Mouse (Mus musculus) adrenal gland, postnatal 4 days (tissue): Measurements from ENCODE around the gene Ephb1. TPM values are rescaled to one million over a fixed set of nuclear protein-coding genes. Genes with fewer than 3 reads are reported as not detected.

Source experiments
- DNase-seq, 2 experiments: peaks; one replicate each; pipeline ENCODE4 v3.0.0; 2021 to 2022; ENCODE audit warnings: low spot score in 2 of 2, mixed read lengths in 2 of 2
- total RNA-seq, 2 experiments: library from RNA; stranded (reverse); gene quantifications; 2 replicates each; pipeline ENCODE4 v1.2.3; 2021

Ephb1 gene
- total RNA-seq, 2 experiments from 2014 or later: 4.5 to 5.7 TPM

GRCm38 (mm10) chr9:102181276-102181675 is 173.2 kb downstream of the Ephb1 start:
- DNase-seq: no peak

GRCm38 (mm10) chr9:102180486-102180885 is 174.0 kb downstream of the Ephb1 start:
- no peak for DNase-seq

GRCm38 (mm10) chr9:102180070-102180469 is 174.4 kb downstream of the Ephb1 start:
- DNase-seq: no peak

DNA sequence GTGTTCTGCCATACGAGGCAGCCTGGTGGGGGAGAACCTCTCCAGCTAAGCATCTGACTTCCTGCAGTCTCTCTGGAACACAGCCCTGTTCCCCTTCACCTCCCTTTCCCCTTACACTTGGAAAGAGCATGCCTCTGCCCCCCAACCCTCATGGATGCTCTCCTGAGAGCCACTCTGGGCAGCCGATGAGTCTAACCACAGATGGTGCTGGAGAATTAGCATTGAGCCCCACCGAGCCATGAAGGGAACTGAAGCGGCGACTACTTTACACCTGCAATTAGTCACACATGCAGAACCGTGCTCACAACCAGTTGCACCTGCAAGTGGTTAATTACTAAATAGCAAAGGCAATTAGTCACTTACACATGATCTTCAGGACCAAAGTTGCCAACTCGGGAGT is 184.8 kb downstream of the Ephb1 start:
- DNase-seq: no peak

- no peak for DNase-seq
These were observed 198.6 kb downstream of the Ephb1 start for GRCm38 (mm10) chr9:102155876-102156275.

- no peak for DNase-seq
These were observed 215.3 kb downstream of the Ephb1 start for GRCm38 (mm10) chr9:102139181-102139580.

DNA sequence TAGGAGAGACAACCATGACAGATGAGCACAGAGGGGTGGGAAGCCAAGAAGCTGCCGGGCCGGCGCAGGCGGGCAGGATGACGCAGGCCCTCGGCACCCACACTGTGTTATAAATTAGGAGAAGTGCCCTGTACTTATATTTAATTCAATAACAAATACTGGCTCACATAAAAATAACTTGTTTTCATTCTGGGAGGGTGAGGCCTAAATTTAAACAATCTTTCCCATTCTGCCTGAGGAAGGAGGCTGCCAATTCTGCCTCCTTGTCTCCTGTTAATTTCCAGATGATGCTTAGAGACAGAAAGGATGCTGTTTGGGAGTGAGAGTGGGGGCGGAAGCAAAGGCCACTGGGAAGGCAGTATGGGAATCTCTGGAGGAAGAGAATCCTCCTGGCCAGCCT is 215.8 kb downstream of the Ephb1 start:
- no peak for DNase-seq

DNA sequence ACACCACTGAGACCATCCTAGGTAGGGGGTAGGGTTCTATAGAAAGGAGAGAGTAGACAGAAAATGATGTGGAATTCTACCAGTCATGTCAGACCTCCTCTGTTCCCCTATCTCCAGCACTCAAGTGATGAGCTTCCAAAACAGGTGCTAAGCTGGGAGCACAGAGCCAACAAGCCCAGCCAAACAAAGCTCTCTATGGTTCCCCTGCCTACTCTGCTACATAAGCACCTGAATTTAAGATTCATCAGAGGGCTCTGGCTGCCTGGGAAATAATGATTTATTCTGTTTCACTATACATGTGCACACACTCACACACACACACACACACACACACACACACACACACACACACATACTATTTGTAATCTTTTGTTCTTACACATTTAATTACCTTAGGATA is 216.3 kb downstream of the Ephb1 start:
- DNase-seq: no peak

DNA sequence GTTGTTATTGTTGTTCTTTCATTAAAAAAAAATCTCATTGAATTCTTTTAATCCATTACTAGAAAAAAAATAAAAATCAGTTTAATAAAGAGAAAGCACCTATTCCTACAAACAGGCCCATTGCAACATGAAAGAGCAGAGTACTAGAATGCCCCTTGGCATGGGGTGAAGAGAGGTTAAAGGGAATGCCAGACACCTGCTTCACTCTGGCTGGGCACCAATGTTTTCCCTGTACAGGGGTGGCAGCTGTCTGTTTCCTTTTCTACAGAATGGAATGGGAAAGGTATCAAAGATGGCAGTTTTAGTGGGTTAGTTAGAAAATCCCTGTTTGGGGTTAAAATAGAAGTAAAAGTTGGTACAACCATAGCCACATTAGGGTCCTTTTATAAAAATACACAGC is 224.0 kb downstream of the Ephb1 start:
- no peak for DNase-seq

DNA sequence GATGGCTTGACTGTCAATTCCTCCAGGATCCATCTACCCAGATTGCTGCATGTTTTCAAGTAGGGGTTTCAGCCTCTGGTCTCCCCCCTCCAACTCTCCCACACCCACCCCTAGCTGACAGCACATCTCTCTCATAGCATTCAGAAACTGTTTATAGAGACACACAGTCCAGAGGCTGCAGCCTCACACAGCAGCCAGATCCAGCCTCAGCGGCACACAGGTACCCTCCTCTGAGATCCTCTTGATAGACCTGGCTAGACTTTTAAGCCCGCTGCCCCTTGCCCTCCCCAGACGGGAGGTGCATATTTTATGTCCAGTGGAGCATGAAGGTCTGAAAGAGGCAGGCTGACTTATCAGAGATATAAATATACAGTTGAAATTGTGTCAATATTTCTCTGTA is 228.0 kb downstream of the Ephb1 start:
- DNase-seq: no peak

DNA sequence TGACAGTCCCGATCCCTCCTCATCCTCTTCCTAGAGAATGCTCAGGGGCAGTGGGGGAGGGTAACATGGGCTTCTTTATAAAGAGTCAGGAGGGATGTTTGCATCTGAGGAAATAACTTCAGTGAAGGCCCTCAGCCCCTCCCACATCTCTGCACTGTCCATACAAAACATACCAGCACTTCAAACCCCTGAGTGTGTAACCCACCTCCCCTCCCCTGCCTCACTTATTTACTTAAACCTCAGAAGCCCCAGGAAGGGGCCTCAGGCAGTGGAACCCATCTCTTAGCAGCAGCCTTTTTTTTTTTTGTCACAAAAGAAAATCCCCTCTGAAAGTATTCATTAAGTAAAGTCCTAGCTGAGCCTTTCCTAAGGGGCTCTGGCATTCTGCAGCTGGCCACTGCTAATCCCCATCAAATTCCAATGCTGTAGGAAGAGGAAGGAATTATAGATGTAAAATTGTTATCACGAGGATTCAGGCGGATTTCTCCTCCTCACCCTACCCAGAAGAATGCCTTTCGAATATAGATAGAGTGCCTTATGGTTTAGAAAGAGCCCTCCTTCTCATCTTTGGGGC is 231.5 kb downstream of the Ephb1 start:
- DNase-seq: no peak

DNA sequence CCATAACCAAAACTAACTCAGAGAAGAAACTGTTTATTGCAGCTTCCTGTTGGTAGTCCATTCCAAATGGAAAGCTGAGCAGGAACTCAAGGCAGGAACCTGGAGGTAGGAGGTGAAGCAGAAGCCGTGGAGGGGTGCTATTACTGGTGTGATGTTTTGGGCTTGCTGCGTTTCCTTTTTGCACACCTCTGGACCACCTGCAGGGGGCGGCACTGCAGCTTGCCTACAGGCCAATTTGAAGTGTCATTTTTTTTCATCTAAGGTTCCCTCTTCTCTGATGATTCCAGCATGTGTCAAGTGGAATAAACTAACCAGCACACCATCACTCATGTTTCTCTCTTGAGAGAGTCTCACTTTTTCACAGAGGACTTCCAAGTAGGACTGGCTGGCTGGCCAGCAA is 235.1 kb downstream of the Ephb1 start:
- no peak for DNase-seq

DNA sequence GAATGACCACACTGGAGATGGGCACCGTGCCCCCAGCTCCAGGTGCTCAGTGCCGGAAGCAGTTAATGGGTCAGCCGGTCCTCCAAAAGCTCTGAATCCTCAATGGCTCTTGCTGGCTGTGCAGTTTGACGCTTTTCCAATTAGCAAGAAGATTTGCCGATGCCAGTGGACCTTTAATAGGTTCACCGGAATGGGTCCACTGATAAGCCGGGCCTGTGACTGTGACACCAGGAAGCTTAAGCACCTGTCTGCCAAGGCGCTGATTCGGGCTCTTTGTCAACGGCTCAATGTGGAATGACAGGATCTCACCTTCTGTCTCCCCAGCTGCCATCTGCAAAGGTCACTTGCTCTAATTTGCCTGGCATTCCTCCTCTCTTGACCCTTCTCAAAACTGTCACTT is 239.2 kb downstream of the Ephb1 start:
- no peak for DNase-seq

GRCm38 (mm10) chr9:102111471-102111870 is 243.0 kb downstream of the Ephb1 start:
- DNase-seq: no peak

- no peak for DNase-seq
These were observed 246.5 kb downstream of the Ephb1 start for GRCm38 (mm10) chr9:102107978-102108377.

GRCm38 (mm10) chr9:102107213-102107612 is 247.3 kb downstream of the Ephb1 start:
- DNase-seq: no peak

- no peak for DNase-seq
These were observed 257.7 kb downstream of the Ephb1 start for GRCm38 (mm10) chr9:102096825-102097224.

- DNase-seq: no peak
These were observed 265.9 kb downstream of the Ephb1 start for GRCm38 (mm10) chr9:102088598-102088997.

GRCm38 (mm10) chr9:102086053-102086706 is 268.3 kb downstream of the Ephb1 start:
- no peak for DNase-seq

- no peak for DNase-seq
These were observed 269.0 kb downstream of the Ephb1 start for GRCm38 (mm10) chr9:102085477-102085876.

GRCm38 (mm10) chr9:102080934-102081333 is 273.6 kb downstream of the Ephb1 start:
- no peak for DNase-seq

- DNase-seq: no peak
These were observed 275.3 kb downstream of the Ephb1 start for GRCm38 (mm10) chr9:102079151-102079550.

- no peak for DNase-seq
These were observed 276.3 kb downstream of the Ephb1 start for GRCm38 (mm10) chr9:102078238-102078637.
